Mouse (Mus musculus): ENCODE measurements at regions not wholly inside any gene's neighbourhood (a gene's known extent, or its start where the extent isn't known, plus 50 kb on each side); places are given as distances from the start of the nearest gene placed in this dataset.
A peak's percentile ranks its signal among the peaks of the same experiment; 100 is the strongest.

DNA sequence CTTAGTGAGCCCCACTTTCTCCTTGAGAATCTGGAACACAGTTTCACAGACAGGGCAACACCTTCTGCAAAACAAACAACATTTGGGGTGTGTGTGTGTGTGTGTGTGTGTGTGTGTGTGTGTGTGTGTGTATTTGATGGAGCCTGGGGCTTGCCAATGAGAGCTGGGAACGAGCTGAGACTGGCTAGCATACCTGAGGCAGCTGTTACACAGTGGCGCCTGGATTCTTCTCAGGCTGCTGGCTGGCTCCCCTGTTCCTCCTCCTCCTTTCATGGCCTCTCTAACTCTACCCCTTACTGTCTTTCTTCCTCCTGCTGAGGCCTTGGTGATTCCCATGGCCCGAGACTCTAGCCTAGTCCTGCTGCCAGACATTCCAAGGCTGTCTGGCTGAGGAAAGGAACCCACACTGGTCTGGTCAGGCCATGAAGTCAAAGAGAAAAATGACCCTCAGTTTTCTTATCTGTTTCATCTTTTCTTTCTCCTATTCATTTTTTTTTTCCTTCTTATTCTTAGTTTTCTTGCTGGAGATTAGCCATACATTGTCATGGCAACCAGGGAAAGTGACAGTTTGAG, 79.6 kb upstream of the Sem1 start:
- DNase-seq, result no peak

DNA sequence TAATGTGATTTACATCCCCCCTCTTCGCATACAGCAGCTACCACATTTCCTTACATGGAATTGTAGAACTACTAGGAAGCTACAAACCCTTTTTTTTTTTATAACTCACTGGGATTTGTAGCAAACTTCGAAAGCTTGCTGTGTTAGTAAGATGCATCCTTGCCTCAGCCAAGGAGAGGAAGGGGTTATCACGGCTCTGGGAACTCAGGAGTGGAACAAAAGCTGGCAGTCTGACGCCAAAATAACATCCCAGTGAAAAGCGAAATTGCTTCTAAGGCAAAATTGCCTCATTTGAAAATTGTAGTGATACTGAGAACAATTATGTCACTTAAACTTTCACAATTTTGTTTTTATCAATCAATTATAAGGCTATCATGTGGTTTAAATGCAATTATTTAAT, 81.6 kb upstream of the Sem1 start:
- no peak for DNase-seq

DNA sequence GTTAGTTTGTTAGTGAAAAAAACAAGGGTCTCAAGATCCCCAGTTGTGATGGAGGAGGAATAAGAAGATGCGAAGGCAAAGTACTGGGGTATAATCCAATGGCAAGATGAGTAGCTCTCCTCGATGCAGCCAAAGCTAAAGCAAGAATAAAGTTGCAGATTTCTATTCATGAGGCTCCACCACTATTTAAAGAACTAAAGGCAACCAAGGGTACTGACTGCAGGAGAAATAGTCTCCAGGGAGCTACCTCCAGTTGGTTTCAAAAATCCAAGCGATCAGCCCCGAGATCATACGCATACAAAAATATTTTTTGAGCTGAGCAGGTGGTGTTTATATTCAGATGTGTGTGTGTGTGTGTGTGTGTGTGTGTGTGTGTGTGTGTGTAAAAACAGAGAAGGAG, 88.3 kb upstream of the Sem1 start:
- DNase-seq, result no peak

DNA sequence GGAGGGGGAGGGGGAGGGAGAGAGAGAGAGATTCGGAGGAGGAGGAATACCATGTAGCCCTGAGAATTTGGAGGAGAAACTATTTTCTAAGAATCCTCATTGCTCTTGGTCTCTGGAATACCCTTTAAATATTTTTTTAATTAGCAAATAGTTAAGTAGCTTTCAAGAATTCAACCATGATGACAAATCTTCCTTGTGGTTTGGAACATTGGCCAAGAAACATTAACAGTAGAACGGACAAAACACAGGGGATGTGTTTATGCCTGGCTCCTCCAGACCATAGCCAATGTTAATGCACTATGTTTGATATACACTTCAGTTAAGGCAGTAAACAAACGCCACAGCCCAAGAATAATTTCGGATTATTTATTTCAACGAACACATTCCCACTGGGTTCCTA, 110.8 kb upstream of the Sem1 start:
- no peak for DNase-seq

DNA sequence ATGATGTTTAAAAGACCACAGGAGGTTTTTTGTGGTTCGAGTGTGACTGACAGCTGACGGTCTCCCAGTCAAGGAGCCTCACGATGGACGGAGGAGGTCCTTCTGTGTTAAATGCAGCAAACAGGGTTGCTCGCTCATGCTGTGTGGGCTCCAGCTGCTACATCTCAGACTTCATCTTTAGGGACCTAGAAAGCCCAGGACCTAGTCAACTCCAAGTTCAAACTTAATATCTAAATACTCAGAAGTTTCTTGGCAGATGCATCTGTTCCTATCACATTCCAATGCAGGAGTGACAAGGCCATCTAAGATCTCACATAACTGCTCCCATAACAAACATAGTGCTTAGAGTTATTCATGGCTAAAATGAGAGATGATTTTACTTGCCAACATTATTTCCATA, 111.7 kb upstream of the Sem1 start:
- DNase-seq, result no peak

DNA sequence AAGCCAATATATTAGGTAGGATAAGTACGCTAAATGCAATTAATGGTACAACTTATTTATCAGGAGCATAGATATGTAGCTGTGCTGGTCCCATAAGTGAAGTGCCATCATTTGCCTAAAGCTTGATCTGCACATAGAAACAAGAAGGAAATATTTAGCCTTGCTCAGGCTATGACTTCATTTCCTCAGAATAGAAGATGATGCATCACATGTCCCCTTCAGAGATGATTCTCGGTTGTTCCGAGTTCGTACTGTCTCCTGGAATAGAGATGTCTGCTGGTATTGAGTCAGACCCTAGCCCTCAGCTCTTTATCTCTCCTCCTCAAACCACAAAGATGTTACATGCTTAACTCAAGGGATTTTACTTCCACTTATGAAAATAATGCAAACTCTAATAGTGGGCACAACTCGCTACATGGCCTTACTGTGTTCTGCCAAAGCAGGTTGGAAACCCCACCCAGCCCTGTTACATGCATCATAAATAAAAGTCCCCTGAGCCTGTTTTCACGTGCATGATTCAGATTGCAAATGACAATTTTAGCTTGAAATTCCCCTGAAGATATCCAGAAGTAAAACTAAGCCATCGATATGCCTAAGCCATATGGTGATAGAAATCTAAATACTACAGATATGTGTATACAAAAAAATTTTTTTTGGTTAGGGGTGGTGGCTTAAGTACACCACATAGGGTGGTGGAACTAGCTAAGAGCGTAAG, 113.8 kb upstream of the Sem1 start:
- no peak for DNase-seq

DNA sequence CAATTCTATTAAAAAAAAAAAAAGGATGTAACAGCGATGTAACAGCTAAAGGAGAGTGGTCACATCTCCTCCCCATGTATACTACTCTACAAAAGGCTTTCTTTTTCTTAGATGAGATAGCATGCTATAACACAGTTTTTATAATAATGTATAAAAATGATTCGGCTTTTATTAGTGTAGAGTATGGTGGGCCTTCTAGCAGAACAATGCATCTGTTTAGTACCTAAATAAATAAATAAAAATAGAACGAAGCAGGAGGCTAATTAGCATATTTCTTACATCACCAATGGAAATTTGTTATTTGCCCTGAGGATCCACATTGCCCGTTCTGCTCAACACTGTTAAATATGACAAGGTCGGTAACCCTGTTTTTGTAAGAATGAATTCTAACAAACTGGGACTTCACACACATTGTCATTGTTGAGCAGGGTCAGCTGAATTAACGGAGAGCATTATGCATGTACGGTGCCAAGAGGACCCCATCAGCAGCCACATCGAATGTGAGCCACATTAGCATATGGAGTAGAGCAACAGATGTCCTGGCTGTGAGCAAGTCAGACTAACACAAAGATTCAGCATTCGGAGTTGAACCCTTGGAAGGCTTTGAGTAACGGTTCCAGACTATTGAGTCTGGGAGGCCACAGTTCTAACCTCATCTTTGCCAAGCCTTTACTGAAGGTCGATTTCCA, 117.4 kb upstream of the Sem1 start:
- no peak for DNase-seq

DNA sequence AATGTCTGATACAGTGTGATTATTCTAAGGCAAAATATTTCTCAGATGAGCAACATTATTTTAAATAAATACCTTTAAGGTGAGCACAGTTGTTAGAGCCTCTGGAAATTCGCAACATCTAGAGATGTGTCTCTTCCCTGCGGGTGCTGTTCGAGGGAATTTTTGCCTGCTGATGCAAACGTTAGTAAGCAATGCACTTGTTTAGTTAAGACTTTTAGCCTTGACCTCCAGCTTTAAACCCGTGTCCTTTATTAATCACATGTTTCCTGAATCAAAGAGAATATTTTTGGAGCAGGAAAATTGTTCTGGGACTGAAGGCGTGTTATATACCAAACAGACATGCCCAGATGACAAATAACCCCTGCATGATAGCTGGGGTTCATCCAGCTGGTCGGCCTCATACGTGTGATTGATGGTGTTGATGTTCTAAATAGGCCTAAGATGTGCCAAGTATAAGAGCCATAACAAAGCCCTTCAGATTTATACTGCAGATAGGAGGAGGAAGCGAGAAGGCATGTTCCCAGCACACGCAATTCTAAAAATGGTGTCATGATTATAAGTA, 119.0 kb upstream of the Sem1 start:
- DNase-seq, result no peak

DNA sequence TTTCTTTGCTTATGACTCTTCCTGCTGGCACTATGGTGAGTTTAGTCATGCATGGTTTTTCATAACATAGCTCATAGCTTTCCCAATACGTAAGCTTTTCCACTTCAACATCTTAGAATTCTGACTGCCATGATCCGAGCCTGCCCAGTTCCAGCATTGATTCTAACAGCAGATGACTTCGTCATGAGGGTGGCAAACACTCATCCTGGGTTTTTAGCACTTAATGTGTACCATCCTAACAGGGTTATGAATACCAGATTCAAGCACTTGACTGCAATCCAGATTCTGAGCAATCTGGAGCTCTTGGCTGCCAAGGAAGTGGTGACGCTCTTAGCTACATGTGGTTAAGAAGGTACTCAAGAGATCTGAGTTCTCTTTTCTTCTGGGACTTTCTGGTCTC, 128.3 kb upstream of the Sem1 start:
- peak; percentile 23 for DNase-seq

DNA sequence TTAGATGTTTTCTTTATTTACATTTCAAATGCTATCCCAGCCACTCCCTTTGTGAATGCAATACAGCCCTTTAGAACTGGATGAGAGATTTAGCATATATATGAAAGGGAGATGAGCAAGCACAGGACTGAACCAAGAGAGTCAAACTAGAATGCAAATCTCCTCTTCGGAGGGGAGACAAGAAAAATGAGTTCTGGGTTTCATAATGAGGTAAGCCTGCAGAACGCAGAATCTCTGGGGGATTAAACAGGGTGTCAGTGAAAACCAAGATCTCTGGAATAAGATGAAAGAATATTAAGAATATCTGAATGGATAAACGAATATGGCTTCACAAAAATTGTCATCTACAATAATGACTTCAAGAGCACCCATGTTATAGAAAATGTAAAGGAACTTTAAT, 130.6 kb upstream of the Sem1 start:
- DNase-seq, result no peak

DNA sequence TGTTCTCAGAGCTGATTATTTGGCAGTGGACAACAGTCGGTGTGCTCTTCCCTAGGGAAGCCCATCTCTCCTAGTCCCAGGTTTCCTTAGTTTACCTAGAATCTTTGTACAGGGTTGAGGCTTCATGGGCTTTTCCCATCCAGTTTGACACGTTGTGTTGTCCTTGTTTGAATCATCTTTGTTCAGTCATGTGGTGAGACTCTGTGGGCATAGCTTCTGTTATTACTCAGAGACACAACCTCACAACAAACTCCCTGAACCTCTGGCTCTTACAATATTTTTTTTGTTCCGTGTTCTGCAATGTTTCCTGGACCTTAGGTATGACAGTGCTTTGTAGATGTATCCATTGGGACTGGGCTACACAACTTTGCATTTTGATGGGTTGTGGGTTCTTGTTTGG, 132.9 kb upstream of the Dlx6 start:
- no peak for DNase-seq

DNA sequence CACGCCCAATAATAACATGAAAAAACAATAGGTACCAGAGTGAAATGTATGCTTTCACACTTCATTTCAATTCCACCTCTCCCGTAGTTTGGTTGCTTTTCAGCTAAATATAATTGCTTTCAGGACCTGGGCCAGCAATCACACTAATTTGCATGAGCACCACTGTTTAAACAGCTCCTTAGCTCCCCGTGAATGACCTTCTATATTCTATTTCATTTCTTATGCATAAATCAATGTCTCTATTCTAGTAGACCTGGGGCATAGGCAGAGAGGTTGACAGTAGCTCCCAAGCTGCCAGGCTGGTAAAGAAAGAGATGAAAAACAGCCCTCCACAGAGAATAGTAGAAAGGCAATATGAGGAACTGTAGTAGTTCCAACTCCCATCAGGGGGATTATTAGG, 117.7 kb upstream of the Dlx6 start:
- DNase-seq, result no peak

DNA sequence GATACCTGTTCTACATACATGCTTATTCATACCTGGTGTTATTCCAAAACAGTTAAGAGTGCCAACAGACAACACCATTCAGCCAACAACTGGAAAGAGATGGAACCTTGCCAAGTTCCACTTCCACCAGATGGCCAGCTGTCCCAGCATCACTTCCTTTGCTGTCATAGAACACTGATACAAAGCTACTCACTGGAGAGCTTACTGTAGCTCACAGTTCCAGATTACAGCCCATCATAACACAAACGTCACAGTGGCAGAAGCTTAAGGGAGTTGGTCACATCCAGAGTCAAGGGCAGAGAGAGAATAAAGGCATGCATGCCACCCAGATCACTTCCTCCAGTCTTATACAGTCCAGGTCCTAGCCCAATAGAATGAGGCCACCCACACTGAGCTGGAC, 84.0 kb upstream of the Dlx6 start:
- no peak for DNase-seq

DNA sequence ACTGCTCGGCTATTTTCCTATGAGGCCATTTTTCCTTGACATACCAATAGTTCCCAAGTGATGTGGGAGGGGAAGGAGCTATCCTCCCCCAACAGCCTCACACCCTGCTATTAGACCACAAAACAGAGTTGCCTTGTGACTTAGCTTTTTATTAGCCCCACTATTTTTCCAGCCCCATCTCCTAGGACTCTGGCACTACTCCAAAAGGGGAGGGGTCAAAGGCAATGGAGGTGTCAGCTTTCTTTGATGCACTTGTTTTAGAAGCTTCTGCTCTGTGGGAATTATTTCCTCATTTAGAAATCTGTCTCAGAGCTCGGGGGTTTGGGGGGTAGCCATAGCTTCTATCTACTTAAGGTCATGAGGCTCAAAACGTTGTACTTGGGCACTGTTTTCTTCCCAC, 81.6 kb upstream of the Dlx6 start:
- DNase-seq, result no peak

DNA sequence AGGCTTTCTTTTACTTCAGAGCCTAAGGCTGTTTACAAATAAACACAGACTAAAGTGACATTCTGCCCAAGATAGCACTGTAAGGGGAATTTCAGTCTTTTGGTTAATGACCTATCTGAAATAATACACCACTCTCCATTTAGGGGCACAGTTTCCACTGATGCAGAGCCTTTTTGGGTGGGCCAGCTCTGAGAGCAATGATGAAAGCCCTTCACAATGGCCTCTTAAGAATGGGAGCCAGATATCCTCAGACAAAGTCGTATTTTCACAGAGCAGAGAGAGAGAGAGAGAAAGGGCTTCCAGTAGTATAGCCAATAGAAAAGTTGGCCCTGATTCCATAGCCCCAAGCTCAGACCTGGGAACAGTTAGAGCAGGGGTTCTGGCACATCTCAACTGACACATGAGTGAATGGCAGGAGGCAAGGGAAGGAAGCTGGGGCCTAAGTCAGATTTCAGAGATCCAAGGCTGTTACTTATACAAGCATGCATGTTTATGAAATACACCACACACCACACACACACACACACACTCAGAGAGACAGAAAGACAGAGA, 77.1 kb upstream of the Dlx6 start:
- no peak for DNase-seq

DNA sequence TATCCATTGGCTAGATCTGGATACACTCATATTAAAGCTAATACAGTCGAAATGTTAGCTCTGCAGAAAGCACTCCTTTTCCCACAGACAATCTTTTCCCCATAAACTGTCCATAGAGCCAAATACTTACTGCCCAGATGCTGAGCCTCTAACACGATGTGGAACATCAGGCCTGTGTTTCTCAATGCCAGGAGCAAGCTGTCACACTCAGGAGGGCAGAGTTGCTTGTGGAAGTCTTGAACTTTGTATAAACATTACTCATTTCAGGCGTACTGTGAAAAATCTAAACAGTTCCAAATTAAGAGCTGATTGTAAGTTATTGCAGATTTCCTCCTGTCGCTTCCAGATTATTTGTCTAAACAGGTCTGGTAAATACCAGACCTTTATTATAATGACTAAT, 75.6 kb upstream of the Dlx6 start:
- no peak for DNase-seq

DNA sequence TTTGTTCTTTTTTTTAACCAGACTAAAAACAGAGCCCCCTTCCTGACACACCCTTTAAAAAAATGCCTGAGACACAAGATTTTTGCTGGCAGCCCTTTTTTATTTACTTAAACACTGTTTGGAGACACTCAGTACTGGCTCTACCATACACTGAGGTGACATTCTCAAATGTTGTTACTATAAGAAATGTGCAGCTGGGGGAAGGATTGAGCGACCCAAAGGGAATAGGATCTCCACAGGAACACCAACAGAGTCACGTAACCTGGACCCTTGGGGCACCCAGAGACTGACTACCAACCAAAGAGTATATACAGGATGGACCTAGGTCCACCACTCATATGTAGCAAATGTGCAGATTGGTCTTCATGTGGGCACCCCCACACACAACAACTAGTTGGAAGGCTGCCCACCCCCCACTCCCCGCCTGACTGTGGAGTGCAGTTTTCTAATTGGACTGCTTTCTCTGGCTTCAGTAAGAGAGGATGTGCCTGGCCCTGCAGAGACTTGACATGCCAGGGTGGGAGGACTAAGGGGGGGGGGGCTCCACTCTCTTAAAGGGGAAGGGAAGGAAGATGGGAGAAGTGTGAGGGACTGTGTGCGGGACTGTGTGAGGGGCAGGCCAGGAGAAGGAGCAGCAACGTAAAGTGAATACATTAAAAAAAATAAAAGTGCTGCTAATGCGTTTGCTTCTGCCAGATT, 68.7 kb upstream of the Dlx6 start:
- DNase-seq, result no peak

DNA sequence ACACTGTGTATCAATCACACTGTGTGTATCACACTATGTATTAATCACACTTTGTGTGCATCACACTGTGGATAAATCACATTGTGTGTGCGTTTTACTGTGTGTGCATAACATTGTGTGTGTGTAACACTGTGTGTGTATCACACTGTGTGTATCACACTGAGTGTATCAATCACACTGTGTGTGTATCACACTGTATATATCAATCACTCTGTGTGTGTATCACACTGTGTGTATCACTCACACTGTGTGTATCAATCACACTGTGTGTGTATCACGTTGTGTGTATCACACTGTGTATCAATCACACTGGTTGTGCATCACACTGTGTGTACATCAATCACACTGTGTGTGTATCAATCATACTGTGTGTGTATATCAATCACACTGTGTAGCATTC, 62.8 kb upstream of the Dlx6 start:
- DNase-seq, result no peak

DNA sequence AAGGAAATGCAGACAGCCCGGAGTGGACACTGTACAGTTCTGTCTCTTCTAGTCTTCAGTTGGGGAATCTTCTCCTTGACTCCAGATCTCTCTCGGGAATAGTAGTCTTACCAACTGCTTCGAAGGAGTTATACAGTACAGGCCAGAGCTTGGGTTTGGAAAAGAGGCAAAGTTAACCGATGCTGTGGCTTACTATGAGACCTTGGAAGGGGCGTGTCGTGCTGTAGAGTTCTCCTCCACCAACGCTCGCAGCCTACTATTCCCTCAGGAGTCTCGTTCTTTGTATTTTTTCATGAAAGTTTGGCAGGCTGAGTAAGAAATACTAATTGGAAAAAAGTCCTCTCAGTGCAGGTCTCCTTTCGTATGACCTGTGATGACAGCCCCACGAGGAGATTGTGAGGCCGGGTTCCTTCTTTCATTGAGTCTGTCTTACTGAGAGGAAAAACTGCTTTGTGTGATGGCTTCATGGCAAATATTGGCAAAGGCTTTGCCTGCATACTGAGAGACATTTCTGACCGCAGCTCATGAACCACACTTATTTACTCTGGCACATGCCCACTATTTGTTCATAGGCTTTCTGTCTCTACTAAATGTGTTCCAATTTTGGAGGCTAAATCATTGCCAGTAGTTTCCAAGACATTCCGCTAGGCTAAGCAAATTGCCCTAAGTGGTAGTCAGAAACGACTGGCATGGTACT, 61.4 kb upstream of the Dlx6 start:
- no peak for DNase-seq

Measured in layer of hippocampus, adult 9-11 months (tissue).